Comparison of ENCODE assay signal across 10 mouse cellular contexts in the genomic region with DNA sequence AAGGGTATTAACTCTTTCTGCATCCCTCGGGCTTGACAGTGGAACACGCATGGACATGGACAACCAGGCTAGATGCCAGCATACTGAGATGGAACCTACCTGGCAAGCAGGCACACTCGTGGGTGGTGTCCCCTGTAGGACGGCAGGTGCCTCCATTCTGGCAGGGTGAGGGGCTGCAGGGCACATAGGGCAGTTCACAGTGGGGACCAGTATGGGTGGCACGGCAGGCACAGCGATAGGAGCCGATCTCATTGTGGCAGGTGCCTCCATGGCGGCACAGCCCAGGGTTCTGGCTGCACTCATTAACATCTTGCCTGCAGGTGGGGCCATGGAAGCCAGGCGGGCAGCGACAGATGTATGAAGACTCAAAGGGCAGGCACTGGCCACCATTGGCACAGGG. TPM values are rescaled to one million over a fixed set of nuclear protein-coding genes. Genes with fewer than 3 reads are reported as not detected.
DNase-seq lines count a peak whose midpoint lies in the region; ATAC-seq and TF ChIP-seq lines count a peak whose summit lies in the region.
"Had no signal": no experiment of that assay in that cellular context is flagged by ENCODE, and none has a peak within 500 bp of the region (broad histone marks: within the 10 kb centered on the region; RNA-seq: fewer than 3 reads in every experiment).

No protein-coding gene starts in this region.

- H3K4me1 ChIP-seq in heart, embryonic 16.5 days (ENCODE audit: control insufficient read depth, insufficient read depth, low read length): peaks cover 33% of the 10 kb centered on the region
- peaks cover 86% of the 10 kb centered on the region for H3K4me1 ChIP-seq in midbrain, embryonic 10.5 days
- H3K4me1 ChIP-seq in midbrain, postnatal 0 days (ENCODE audit: insufficient read depth, low read length): peaks cover 32% of the 10 kb centered on the region; the same call in 1 of the 2 replicates
- H3K4me1 ChIP-seq in hindbrain, postnatal 0 days (ENCODE audit: insufficient read depth, low read length): peaks cover 44% of the 10 kb centered on the region
- H3K4me1 ChIP-seq in stomach, embryonic 15.5 days: peaks cover 69% of the 10 kb centered on the region

- no peak for TF ChIP-seq CTCF in midbrain, postnatal 0 days (IDR thresholded peaks at IDR 0.05)
- TF ChIP-seq CTCF in hindbrain, postnatal 0 days (IDR thresholded peaks at IDR 0.05; ENCODE audit: low read depth): no peak

- H3K27ac ChIP-seq in heart, embryonic 16.5 days (ENCODE audit: low read length): 0 out of 2 replicates have a peak overlapping the region, but pooled peaks have one; percentile 4
- H3K27ac ChIP-seq in midbrain, embryonic 10.5 days (replicated peaks): peak overlapping the region; percentile 96
- no peak overlapping the region for H3K27ac ChIP-seq in midbrain, postnatal 0 days (ENCODE audit: low read depth, low read length)
- H3K27ac ChIP-seq in hindbrain, postnatal 0 days: peak overlapping the region; percentile 89; the same call in 1 of the 2 replicates
- peak overlapping the region; percentile 86; the same call in 1 of the 2 replicates for H3K27ac ChIP-seq in stomach, embryonic 15.5 days

- no peaks in the 10 kb centered on the region for H3K9me3 ChIP-seq in heart, embryonic 16.5 days (replicated peaks; ENCODE audit: control insufficient read depth, low read length)
- H3K9me3 ChIP-seq in midbrain, embryonic 10.5 days (replicated peaks): no peaks in the 10 kb centered on the region
- no peaks in the 10 kb centered on the region for H3K9me3 ChIP-seq in midbrain, postnatal 0 days (ENCODE audit: low read length)
- no peaks in the 10 kb centered on the region for H3K9me3 ChIP-seq in hindbrain, postnatal 0 days (ENCODE audit: low read length)
- no peaks in the 10 kb centered on the region for H3K9me3 ChIP-seq in stomach, embryonic 15.5 days

- intact Hi-C loops in heart, postnatal 14 days (cut with DNase I): no loop called here

- no peak overlapping the region for H3K4me3 ChIP-seq in heart, embryonic 16.5 days (ENCODE audit: low read length)
- no peak overlapping the region for H3K4me3 ChIP-seq in midbrain, embryonic 10.5 days
- no peak overlapping the region for H3K4me3 ChIP-seq in midbrain, postnatal 0 days (ENCODE audit: low read depth, low read length)
- no peak overlapping the region for H3K4me3 ChIP-seq in hindbrain, postnatal 0 days (ENCODE audit: low read length)
- no peak overlapping the region for H3K4me3 ChIP-seq in stomach, embryonic 15.5 days (replicated peaks)

- no peak overlapping the region for H3K4me2 ChIP-seq in heart, embryonic 16.5 days (ENCODE audit: low read depth, low read length)
- no peak overlapping the region for H3K4me2 ChIP-seq in midbrain, postnatal 0 days (ENCODE audit: low read depth, low read length, poor library complexity, severe bottlenecking)
- H3K4me2 ChIP-seq in hindbrain, postnatal 0 days (ENCODE audit: low read depth, low read length): no peak overlapping the region
- no peak overlapping the region for H3K4me2 ChIP-seq in stomach, embryonic 15.5 days

- WGBS in heart, embryonic 16.5 days: 90% methylated on average over 10 of the region's 10 CpGs
- WGBS in midbrain, embryonic 10.5 days: 93% methylated on average over 10 of the region's 10 CpGs
- 89% methylated on average over 10 of the region's 10 CpGs for WGBS in midbrain, postnatal 0 days
- WGBS in hindbrain, postnatal 0 days: 58% methylated on average over 10 of the region's 10 CpGs
- WGBS in stomach, embryonic 15.5 days: 84% methylated on average over 10 of the region's 10 CpGs

- ATAC-seq in heart, embryonic 16.5 days (replicated peaks; ENCODE audit: extremely low read depth, insufficient read depth, low FRiP score): no peak
- no peak for ATAC-seq in midbrain, postnatal 0 days (ENCODE audit: low FRiP score)
- ATAC-seq in hindbrain, postnatal 0 days: no peak
- no peak for ATAC-seq in stomach, embryonic 15.5 days (ENCODE audit: insufficient read depth, low FRiP score, low read depth)

- no peak overlapping the region for H3K9ac ChIP-seq in heart, embryonic 16.5 days (ENCODE audit: low read length)
- no peak overlapping the region for H3K9ac ChIP-seq in midbrain, postnatal 0 days (replicated peaks; ENCODE audit: low read length, poor library complexity, severe bottlenecking)
- H3K9ac ChIP-seq in hindbrain, postnatal 0 days (replicated peaks; ENCODE audit: low read length): no peak overlapping the region
- no peak overlapping the region for H3K9ac ChIP-seq in stomach, embryonic 15.5 days

- no peaks in the 10 kb centered on the region for H3K27me3 ChIP-seq in heart, embryonic 16.5 days (ENCODE audit: control insufficient read depth, insufficient read depth, low read length)
- H3K27me3 ChIP-seq in midbrain, embryonic 10.5 days (ENCODE audit: low read depth, poor library complexity, severe bottlenecking): no peaks in the 10 kb centered on the region
- H3K27me3 ChIP-seq in midbrain, postnatal 0 days (ENCODE audit: insufficient read depth, low read length): no peaks in the 10 kb centered on the region
- H3K27me3 ChIP-seq in hindbrain, postnatal 0 days (ENCODE audit: insufficient read depth, low read length): no peaks in the 10 kb centered on the region
- no peaks in the 10 kb centered on the region for H3K27me3 ChIP-seq in stomach, embryonic 15.5 days (replicated peaks)

- H3K36me3 ChIP-seq in heart, embryonic 16.5 days (ENCODE audit: control insufficient read depth, insufficient read depth): peaks cover 20% of the 10 kb centered on the region
- peaks cover 63% of the 10 kb centered on the region for H3K36me3 ChIP-seq in midbrain, embryonic 10.5 days
- H3K36me3 ChIP-seq in midbrain, postnatal 0 days (ENCODE audit: insufficient read depth, low read length): peaks cover 9% of the 10 kb centered on the region; the same call in 1 of the 2 replicates
- H3K36me3 ChIP-seq in hindbrain, postnatal 0 days (ENCODE audit: insufficient read depth, low read length): peaks cover 3% of the 10 kb centered on the region; the same call in 1 of the 2 replicates
- H3K36me3 ChIP-seq in stomach, embryonic 15.5 days: peaks cover 24% of the 10 kb centered on the region

- DNase-seq in heart, postnatal 14 days: no peak
- no peak for DNase-seq in midbrain, embryonic 10.5 days (ENCODE audit: low spot score)
- DNase-seq in midbrain, postnatal 0 days (ENCODE audit: low spot score): no peak
- no peak for DNase-seq in hindbrain, postnatal 0 days (ENCODE audit: low spot score)
- no peak for DNase-seq in urinary bladder, adult 18-20 months (ENCODE audit: low spot score in 2 of 2)
- DNase-seq in retina, embryonic 14.5 days (ENCODE audit: low spot score): no peak
- DNase-seq: kidney, adult 11 months; retina, postnatal 1 day had no signal

RNA-seq across cellular contexts. Expression of a gene that starts 32.3 kb away (rescaled TPM):
- 17.9 and 21.8 TPM in 2 replicates for polyA plus RNA-seq in heart, embryonic 16.5 days (2015; fragmentation: Nextera tagmentation; extraction: Ambion mirVana)
- 10 to 100 TPM; 43.8 to 49.4 TPM for total RNA-seq in heart, postnatal 14 days (2021)
- 30.1 and 38.3 TPM in 2 replicates for polyA plus RNA-seq in midbrain, embryonic 10.5 days (2016; fragmentation: Nextera tagmentation; extraction: Ambion mirVana)
- total RNA-seq in midbrain, postnatal 0 days (2014; rRNA removed): 48.9 and 65.8 TPM in 2 replicates
- polyA plus RNA-seq in midbrain, postnatal 0 days (2015; fragmentation: Nextera tagmentation; extraction: Ambion mirVana): 6.8 and 7.6 TPM in 2 replicates
- 75.2 and 75.9 TPM in 2 replicates for total RNA-seq in hindbrain, postnatal 0 days (2014; rRNA removed)
- 9.2 and 10.0 TPM in 2 replicates for polyA plus RNA-seq in hindbrain, postnatal 0 days (2015; fragmentation: Nextera tagmentation; extraction: Ambion mirVana)
- 16.1 and 17.9 TPM in 2 replicates for polyA plus RNA-seq in stomach, embryonic 15.5 days (2015; fragmentation: Nextera tagmentation; extraction: Ambion mirVana)

RNA-seq across cellular contexts. Expression of a gene that starts 39.2 kb away (rescaled TPM):
- polyA plus RNA-seq in heart, embryonic 16.5 days (2015; fragmentation: Nextera tagmentation; extraction: Ambion mirVana): 14.5 and 14.8 TPM in 2 replicates
- 10 to 100 TPM; 37.4 to 40.5 TPM for total RNA-seq in heart, postnatal 14 days (2021)
- 21.4 and 28.7 TPM in 2 replicates for polyA plus RNA-seq in midbrain, embryonic 10.5 days (2016; fragmentation: Nextera tagmentation; extraction: Ambion mirVana)
- 63.3 and 76.7 TPM in 2 replicates for total RNA-seq in midbrain, postnatal 0 days (2014; rRNA removed)
- polyA plus RNA-seq in midbrain, postnatal 0 days (2015; fragmentation: Nextera tagmentation; extraction: Ambion mirVana): 9.9 and 12.6 TPM in 2 replicates
- 60.9 and 89.2 TPM in 2 replicates for total RNA-seq in hindbrain, postnatal 0 days (2014; rRNA removed)
- 9.9 and 10.5 TPM in 2 replicates for polyA plus RNA-seq in hindbrain, postnatal 0 days (2015; fragmentation: Nextera tagmentation; extraction: Ambion mirVana)
- 22.3 and 24.0 TPM in 2 replicates for polyA plus RNA-seq in stomach, embryonic 15.5 days (2015; fragmentation: Nextera tagmentation; extraction: Ambion mirVana)
